In genomic region chr3:57843775-57844174, GRCm38 (mm10) we compare ENCODE assay signal across 10 mouse cellular contexts. TPM values are rescaled to one million over a fixed set of nuclear protein-coding genes. Genes with fewer than 3 reads are reported as not detected.
DNase-seq lines count a peak whose midpoint lies in the region; ATAC-seq and TF ChIP-seq lines count a peak whose summit lies in the region.
"Had no signal": no experiment of that assay in that cellular context is flagged by ENCODE, and none has a peak within 500 bp of the region (broad histone marks: within the 10 kb centered on the region; RNA-seq: fewer than 3 reads in every experiment).

No protein-coding gene starts in this region.

- H3K27me3 ChIP-seq in E14TG2a.4 (ENCODE audit: insufficient read depth, low read length), result no peaks in the 10 kb centered on the region
- H3K27me3 ChIP-seq: neural tube, embryonic 12.5 days had no signal

- no peak overlapping the region for H3K4me3 ChIP-seq in left cerebral cortex, adult 2 months
- no peak overlapping the region for H3K4me3 ChIP-seq in E14TG2a.4 (replicated peaks; ENCODE audit: low read length)
- H3K4me3 ChIP-seq: liver, embryonic 15.5 days; neural tube, embryonic 12.5 days had no signal

- H3K9me3 ChIP-seq in E14TG2a.4 (ENCODE audit: low read length), result no peaks in the 10 kb centered on the region
- H3K9me3 ChIP-seq: liver, embryonic 15.5 days; neural tube, embryonic 12.5 days had no signal

- intact Hi-C loops in left cerebral cortex, adult 2 months (cut with DNase I), result loop anchor here (10.0 kb wide), 1 partner anchor 681 kb away; the partner anchor contains the start of genes Eif2a and Serp1
- intact Hi-C loops in left cerebral cortex, postnatal 14 days (cut with DNase I), result loop anchor here (10.0 kb wide), 1 partner anchor 651 kb away; no protein-coding TSS in a partner anchor

- TF ChIP-seq CTCF in left cerebral cortex, adult 2 months (IDR thresholded peaks at IDR 0.05), result peak; percentile 79
- TF ChIP-seq CTCF in E14TG2a.4 (conservative IDR thresholded peaks at IDR 0.05; ENCODE audit: low read length), result peak; percentile 50

- peaks cover 15% of the 10 kb centered on the region for H3K4me1 ChIP-seq in E14TG2a.4 (replicated peaks; ENCODE audit: low read depth, low read length)

- no peak for ATAC-seq in frontal cortex, adult (ENCODE audit: low TSS enrichment)

- peaks cover 26% of the 10 kb centered on the region for H3K36me3 ChIP-seq in E14TG2a.4 (ENCODE audit: insufficient read depth, low read length)
- H3K36me3 ChIP-seq: liver, embryonic 15.5 days had no signal

- DNase-seq in cerebellum, adult 9-10 months, result peak; percentile 56
- no peak for DNase-seq in cerebellum, adult 11-12 months
- no peak for DNase-seq in left cerebral cortex, adult 2 months (ENCODE audit: extremely low spot score in 1 of 2, low spot score in 2 of 2)
- no peak for DNase-seq in left cerebral cortex, postnatal 14 days (ENCODE audit: low spot score in 2 of 2)
- DNase-seq in embryo, embryonic 9.5 days (ENCODE audit: extremely low spot score), result peak; percentile 21
- DNase-seq in frontal cortex, postnatal 36 days (ENCODE audit: low spot score in 2 of 2), result no peak

- no peak overlapping the region for H3K27ac ChIP-seq in left cerebral cortex, adult 2 months
- H3K27ac ChIP-seq: liver, embryonic 15.5 days; neural tube, embryonic 12.5 days had no signal

RNA-seq across cellular contexts. Expression of gene Pfn2, which starts 4.1 kb away (rescaled TPM):
- total RNA-seq in left cerebral cortex, adult 2 months (2021), result 100 to 1,000 TPM; 463 to 512 TPM
- 100 to 1,000 TPM; 537 to 550 TPM for total RNA-seq in left cerebral cortex, postnatal 14 days (2021)

Comparison
In these comparisons a context has a peak if more than half of its experiments do, and no peak if none do; other contexts are left out.
1. DNase-seq: peak in cerebellum, adult 9-10 months (single experiment) and embryo, embryonic 9.5 days (single experiment); none in cerebellum, adult 11-12 months (single experiment), left cerebral cortex, adult 2 months (0 of 2), left cerebral cortex, postnatal 14 days (0 of 2) and frontal cortex, postnatal 36 days (0 of 2).